Mouse (Mus musculus) lung, postnatal 0 days (tissue): ENCODE results near the gene Cuta.
"Not testable (repeated sequence)": the region's sequence is repeated elsewhere in the genome, so short reads cannot be mapped to it uniquely, and the experiment has no call there.

Experiments used
- CTCF ChIP-seq: IDR thresholded peaks from 2 replicates; pipeline ENCODE4 v1.5.1; 2016; ENCODE audit warnings: antibody characterized with exemption, mild to moderate bottlenecking
- EP300 ChIP-seq: IDR thresholded peaks from 2 replicates; pipeline ENCODE4 v1.6.1; 2016; ENCODE audit warnings: antibody characterized with exemption, mild to moderate bottlenecking, control low read depth

- not testable (repeated sequence) for TF ChIP-seq CTCF, EP300
These were observed 31.9 kb downstream of the Cuta start for GRCm38 (mm10) chr17:26907506-26907905.
